Mouse (Mus musculus) lung, adult 2 months (tissue): ENCODE data around the gene Cox5b.

Experiments
- CTCF ChIP-seq: fragments of 200-500 bp; IDR thresholded peaks from 2 replicates; pipeline ENCODE4 v1.5.1; 2011; ENCODE audit warnings: mild to moderate bottlenecking, low read length, control low read depth; ENCODE audit not compliant: insufficient read depth
- POLR2A ChIP-seq: fragments of 200-500 bp; IDR thresholded peaks from 2 replicates; pipeline ENCODE4 v1.6.1; 2011; ENCODE audit warnings: low read depth, mild to moderate bottlenecking, control low read depth, low read length, borderline replicate concordance; ENCODE audit errors: extremely low read depth

- TF ChIP-seq CTCF (no peak), POLR2A (no peak)
Measured at GRCm38 (mm10) chr1:36718786-36719185, 27.5 kb downstream of the Cox5b start.
